Mouse (Mus musculus) left cerebral cortex, adult 8-10 months (tissue): ENCODE measurements around the gene Kitl. TPM values are rescaled to one million over a fixed set of nuclear protein-coding genes. Genes with fewer than 3 reads are reported as not detected.

Experiments
- DNase-seq, 2 experiments: peaks; one replicate each; pipeline ENCODE4 v3.0.0; 2022; ENCODE audit warnings: low spot score in 2 of 2
- microRNA-seq, 2 experiments: library from miRNA; unstranded; fragments of <30 nt; microRNA quantifications; one replicate each; pipeline ENCODE4 v1.2.0; 2022
- total RNA-seq, 4 experiments: library from RNA; stranded (reverse); gene quantifications; 2 replicates each; pipeline ENCODE4 v1.2.4; 2022

Kitl gene
- total RNA-seq, 4 experiments from 2014 or later, result 33.1 to 52.1 (median 41.7) TPM

DNA sequence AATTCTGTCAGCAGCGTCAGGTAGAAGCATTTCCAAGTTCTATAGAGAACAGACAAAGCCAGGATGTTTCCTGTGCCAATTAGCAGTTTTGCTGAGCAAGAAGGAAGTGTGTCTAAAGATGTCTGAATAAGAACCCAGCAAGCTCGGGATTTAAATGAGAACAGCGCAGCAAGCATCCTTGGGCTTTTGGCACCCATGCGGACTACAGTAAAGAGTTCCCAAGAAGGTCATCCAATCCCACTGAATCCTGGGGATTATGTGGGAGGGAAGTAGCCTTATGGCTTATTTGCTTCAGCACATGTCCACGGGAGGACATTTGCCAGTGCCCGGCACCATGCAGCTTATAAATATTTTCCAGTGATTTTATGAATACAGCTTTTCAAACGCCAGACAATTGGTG is 95.8 kb downstream of the Kitl start:
- DNase-seq, result no peak

DNA sequence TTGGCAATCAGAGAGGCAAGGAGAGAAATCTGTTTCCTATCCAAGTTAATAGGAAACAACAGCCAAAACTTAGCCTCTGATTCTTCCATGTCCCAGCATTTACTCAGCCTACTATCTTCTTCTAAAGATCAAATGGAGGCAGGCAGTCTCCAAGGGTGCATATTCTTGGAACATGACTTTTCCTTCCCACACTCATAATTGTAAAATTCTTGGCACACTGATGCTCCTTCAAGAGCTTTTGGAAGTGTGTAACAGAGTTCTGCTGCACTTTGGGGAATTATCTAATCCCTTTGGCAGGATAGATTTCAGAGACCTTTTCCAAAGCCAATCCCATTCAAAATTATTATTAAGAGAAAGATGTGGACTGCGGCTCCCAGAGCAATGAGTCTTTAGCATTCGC is 100.1 kb downstream of the Kitl start:
- no peak for DNase-seq

GRCm38 (mm10) chr10:100124452-100124851 is 109.0 kb downstream of the Kitl start:
- DNase-seq, result no peak

- DNase-seq, result no peak
These were observed 112.7 kb downstream of the Kitl start for GRCm38 (mm10) chr10:100127837-100128743.

GRCm38 (mm10) chr10:100131657-100132056 is 116.2 kb downstream of the Kitl start:
- no peak for DNase-seq

DNA sequence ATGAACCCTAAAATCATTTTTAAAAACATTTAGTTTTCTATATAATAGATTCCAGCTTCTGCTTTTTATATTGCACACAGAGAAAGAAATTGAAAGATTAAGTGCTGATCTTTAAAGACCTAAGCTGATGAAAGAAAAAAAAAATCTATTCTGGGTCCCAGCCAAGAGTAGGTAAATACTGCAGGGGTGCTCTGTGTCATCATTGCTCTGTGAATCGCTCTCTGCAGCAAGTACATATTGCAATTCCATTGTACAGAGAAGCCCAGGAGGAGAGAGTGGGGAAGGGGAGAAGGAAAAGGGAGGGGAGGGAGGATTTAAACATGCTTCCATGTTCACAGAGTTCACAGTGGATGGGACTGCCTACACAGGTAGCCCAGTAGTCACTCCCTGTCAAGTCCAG is 116.9 kb downstream of the Kitl start:
- DNase-seq, result no peak

GRCm38 (mm10) chr10:100138552-100138951 is 123.1 kb downstream of the Kitl start:
- DNase-seq, result no peak

DNA sequence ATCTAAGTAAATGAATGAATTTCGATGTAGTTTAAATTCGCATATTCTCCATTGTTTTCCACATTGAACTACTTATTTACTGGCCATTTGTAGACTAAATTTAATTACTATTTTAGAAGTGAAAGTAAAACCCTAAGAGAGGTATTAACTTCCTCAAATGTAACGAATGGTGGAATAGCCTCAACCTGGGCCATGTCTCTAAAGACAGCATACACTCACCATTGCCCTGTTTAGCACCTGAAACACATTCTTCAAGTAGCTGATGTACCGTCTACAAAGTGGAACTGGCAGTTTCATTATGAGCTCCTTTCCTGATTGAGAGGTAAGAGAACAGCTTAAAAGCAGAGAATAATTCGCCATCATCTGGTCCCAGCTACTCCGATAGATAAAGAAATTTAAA is 132.7 kb downstream of the Kitl start:
- no peak for DNase-seq

Small RNA genes within 50 kb of the gene (microRNA-seq; reads per million reads assigned to microRNA genes)
- gene Gm22918 (0 reads per million in 2 experiments), gene Gm25287 (0 reads per million in 2 experiments)
